Mouse (Mus musculus): ENCODE measurements around the gene Cfap77.

GRCm38 (mm10) chr2:28912961-28913360 lies 141.9 kb downstream of the Cfap77 start:
- no peak for TF ChIP-seq CTCF (IDR thresholded peaks at IDR 0.05; ENCODE audit: control insufficient read depth, insufficient read depth, insufficient replicate concordance, low read depth, low read length)
- no peak for TF ChIP-seq POLR2A (IDR thresholded peaks at IDR 0.05; ENCODE audit: control insufficient read depth, low read depth, low read length)
